Mouse (Mus musculus): Measurements from ENCODE around the gene Slit3.

DNA sequence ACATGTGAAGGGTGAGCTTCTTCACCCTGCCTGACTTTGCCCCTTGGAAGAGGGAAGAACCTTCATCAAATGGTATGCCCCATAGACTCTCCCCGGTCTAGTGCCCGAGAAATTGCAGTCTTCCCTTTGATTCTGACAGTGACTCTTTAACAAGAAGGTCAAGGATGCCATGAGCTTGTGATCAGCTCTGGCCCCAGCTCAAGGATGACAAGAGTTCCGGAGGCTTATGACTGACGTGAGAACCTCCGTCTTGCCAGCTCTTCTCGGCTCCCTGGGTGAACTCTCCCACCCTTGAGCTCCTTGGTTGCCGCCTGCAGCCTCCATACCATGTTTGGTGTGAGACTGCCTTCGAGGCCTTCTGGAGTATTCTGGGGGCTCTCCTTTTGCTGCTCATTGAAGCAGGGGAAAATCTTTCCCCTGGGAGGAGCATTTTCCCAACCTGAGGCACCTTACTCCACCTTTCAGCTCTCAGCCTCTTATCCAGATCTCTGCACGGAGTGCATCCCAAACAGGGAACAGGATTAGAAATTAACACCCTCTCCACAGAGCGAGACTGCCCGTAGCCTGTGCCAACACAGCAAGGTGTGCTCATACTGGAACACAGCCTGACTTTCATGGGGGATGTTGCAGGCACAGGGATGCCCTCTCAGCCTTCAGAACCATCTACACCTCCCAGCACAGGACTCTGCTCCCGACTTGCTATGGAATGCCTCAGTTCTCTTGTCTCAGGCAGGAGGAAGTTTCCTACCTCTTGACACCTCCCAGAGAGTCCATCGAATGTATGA is 224.9 kb downstream of the Slit3 start:
- TF ChIP-seq POLR2A (IDR thresholded peaks at IDR 0.05; ENCODE audit: extremely low read depth, insufficient read depth, low read length) (no peak), CTCF (IDR thresholded peaks at IDR 0.05; ENCODE audit: low read depth, low read length) (no peak)
